Mouse (Mus musculus) WW6 (cell line): ENCODE measurements around the gene Snx1.

Experiments
- DNase-seq: peaks from one replicate; pipeline ENCODE4 v3.0.0-alpha.2; 2013; ENCODE audit warnings: low read depth, low spot score

Gene Snx1

GRCm38 (mm10) chr9:66051493-66051892, 74.9 kb downstream of the Snx1 start:
- no peak for DNase-seq

GRCm38 (mm10) chr9:66049931-66050601, 76.3 kb downstream of the Snx1 start:
- DNase-seq, result no peak

- DNase-seq, result no peak
Observed at GRCm38 (mm10) chr9:66043241-66043640, 83.1 kb downstream of the Snx1 start.

GRCm38 (mm10) chr9:66042331-66042730, 84.1 kb downstream of the Snx1 start:
- DNase-seq, result no peak

GRCm38 (mm10) chr9:66040801-66041200, 85.6 kb downstream of the Snx1 start:
- DNase-seq, result no peak

- DNase-seq, result no peak
Observed at GRCm38 (mm10) chr9:66039290-66039689, 87.1 kb downstream of the Snx1 start.

GRCm38 (mm10) chr9:66038581-66038980, 87.8 kb downstream of the Snx1 start:
- no peak for DNase-seq
